Comparison of ENCODE assay signal across 8 mouse cellular contexts in the genomic region with DNA sequence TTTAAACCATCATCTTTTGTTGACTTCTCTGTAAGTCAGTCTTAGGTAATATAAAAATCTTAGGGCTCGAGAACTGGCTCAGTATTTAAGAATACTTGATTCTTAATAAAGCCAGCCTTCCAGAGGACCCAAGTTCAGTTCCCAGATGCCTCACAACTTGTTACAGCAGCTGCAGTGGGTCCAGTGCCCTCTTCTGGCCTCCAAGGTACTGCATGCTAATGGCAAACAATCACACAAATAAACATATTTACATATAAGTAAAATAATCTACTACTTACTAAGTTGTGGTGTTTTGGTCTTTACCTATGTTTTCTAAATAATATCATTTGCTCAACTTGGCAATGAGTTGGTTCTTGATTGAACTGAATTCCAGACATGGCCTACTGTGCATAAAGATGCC. TPM values are rescaled to one million over a fixed set of nuclear protein-coding genes. Genes with fewer than 3 reads are reported as not detected.
A peak's percentile ranks its signal among the peaks of the same experiment; 100 is the strongest.
DNase-seq lines count a peak whose midpoint lies in the region; ATAC-seq and TF ChIP-seq lines count a peak whose summit lies in the region.

No protein-coding gene starts in this region.

- 90% methylated on average over 1 of the region's 1 CpGs for WGBS in forebrain, embryonic 10.5 days
- 54% methylated on average over 1 of the region's 1 CpGs for WGBS in liver, embryonic 14.5 days (ENCODE audit: insufficient replicate concordance)

- no peak overlapping the region; the same call in 1 of the 2 replicates for H3K27ac ChIP-seq in gastrocnemius, adult 2 months
- H3K27ac ChIP-seq in forebrain, embryonic 10.5 days = no peak overlapping the region
- H3K27ac ChIP-seq in liver, embryonic 14.5 days = no peak overlapping the region

- peaks cover 48% of the 10 kb centered on the region for H3K9me3 ChIP-seq in forebrain, embryonic 10.5 days
- no peaks in the 10 kb centered on the region for H3K9me3 ChIP-seq in liver, embryonic 14.5 days (ENCODE audit: control insufficient read depth, low read length)

- peak; percentile 31; the same call in 1 of the 2 replicates for TF ChIP-seq CTCF in gastrocnemius, adult 2 months (IDR thresholded peaks at IDR 0.05)
- peak; percentile 68 for TF ChIP-seq CTCF in liver, embryonic 14.5 days (IDR thresholded peaks at IDR 0.05; ENCODE audit: low read depth)

- H3K27me3 ChIP-seq in forebrain, embryonic 10.5 days (ENCODE audit: poor library complexity, severe bottlenecking) = no peaks in the 10 kb centered on the region
- H3K27me3 ChIP-seq in liver, embryonic 14.5 days (ENCODE audit: control insufficient read depth, insufficient read depth, low read length) = no peaks in the 10 kb centered on the region

- no peak for ATAC-seq in liver, embryonic 14.5 days (ENCODE audit: insufficient read depth)

- H3K36me3 ChIP-seq in forebrain, embryonic 10.5 days (replicated peaks) = peaks cover 51% of the 10 kb centered on the region
- peaks cover 27% of the 10 kb centered on the region for H3K36me3 ChIP-seq in liver, embryonic 14.5 days (replicated peaks; ENCODE audit: control insufficient read depth, insufficient read depth, low read depth)

- intact Hi-C loops in gastrocnemius, adult 2 months (cut with DNase I) = no loop called here

- no peak for TF ChIP-seq EP300 in liver, embryonic 14.5 days (IDR thresholded peaks at IDR 0.05; ENCODE audit: low read depth)

- no peak for DNase-seq in gastrocnemius, adult 2 months
- no peak for DNase-seq in gastrocnemius, postnatal 10 days
- DNase-seq in A20 (ENCODE audit: low read depth, low spot score) = peak; percentile 50
- no peak for DNase-seq in forebrain, embryonic 10.5 days (ENCODE audit: extremely low spot score, low spot score)
- no peak for DNase-seq in liver, embryonic 14.5 days (ENCODE audit: low read depth in 3 of 3, low spot score in 3 of 3)
- peak; percentile 17 to 23 for DNase-seq in thymus, postnatal 36 days
- no peak for DNase-seq in cerebellum, postnatal 4 days (ENCODE audit: low spot score in 2 of 2)
- DNase-seq in frontal cortex, postnatal 10 days (ENCODE audit: low spot score in 2 of 2) = no peak

- no peak overlapping the region for H3K9ac ChIP-seq in liver, embryonic 14.5 days (replicated peaks)

- peak overlapping the region; percentile 83 for H3K4me3 ChIP-seq in gastrocnemius, adult 2 months
- peak overlapping the region; percentile 93 for H3K4me3 ChIP-seq in forebrain, embryonic 10.5 days
- peak overlapping the region in 1 of 2 experiments; percentile 71; a peak in 2 of 4 replicates for H3K4me3 ChIP-seq in liver, embryonic 14.5 days (ENCODE audit: insufficient read depth in 1 of 2, low read depth in 2 of 2, low read length in 2 of 2)

- H3K4me2 ChIP-seq in liver, embryonic 14.5 days (ENCODE audit: low read depth) = peak overlapping the region; percentile 75

- H3K4me1 ChIP-seq in forebrain, embryonic 10.5 days = peaks cover 6% of the 10 kb centered on the region
- peaks cover 3 to 8% of the 10 kb centered on the region in 2 experiments for H3K4me1 ChIP-seq in liver, embryonic 14.5 days (replicated peaks; ENCODE audit: control insufficient read depth in 2 of 2, insufficient read depth in 2 of 2, low read length in 1 of 2)

RNA-seq across cellular contexts. Expression of gene Zfp68, which starts 1.2 kb away (rescaled TPM):
- 10 to 100 TPM; 16.7 to 17.4 TPM for total RNA-seq in gastrocnemius, adult 2 months (2021)
- total RNA-seq in gastrocnemius, postnatal 10 days (2021) = 10 to 100 TPM; 19.2 to 22.1 TPM
- 50.0 and 50.6 TPM in 2 replicates for polyA plus RNA-seq in forebrain, embryonic 10.5 days (2016; fragmentation: Nextera tagmentation; extraction: Ambion mirVana)
- 2.7 and 5.1 TPM in 2 replicates for polyA plus RNA-seq in liver, embryonic 14.5 days (2012; rRNA removed)
- 15.3 and 17.2 TPM in 2 replicates for polyA plus RNA-seq in liver, embryonic 14.5 days (2014; fragmentation: Nextera tagmentation; extraction: Ambion mirVana)

RNA-seq across cellular contexts. Expression of gene A430033K04Rik, which starts 4.3 kb away (rescaled TPM):
- total RNA-seq in gastrocnemius, adult 2 months (2021) = 1 to 10 TPM; 2.6 to 3.4 TPM
- 1 to 10 TPM; 2.9 to 5.1 TPM for total RNA-seq in gastrocnemius, postnatal 10 days (2021)
- polyA plus RNA-seq in forebrain, embryonic 10.5 days (2016; fragmentation: Nextera tagmentation; extraction: Ambion mirVana) = 9.1 and 9.6 TPM in 2 replicates
- 1.7 and 2.5 TPM in 2 replicates for polyA plus RNA-seq in liver, embryonic 14.5 days (2012; rRNA removed)
- polyA plus RNA-seq in liver, embryonic 14.5 days (2014; fragmentation: Nextera tagmentation; extraction: Ambion mirVana) = 2.6 and 2.7 TPM in 2 replicates

RNA-seq across cellular contexts. Expression of gene 1700123K08Rik, which starts 53.8 kb away (rescaled TPM):
- total RNA-seq in gastrocnemius, adult 2 months (2021) = not detected
- not detected for total RNA-seq in gastrocnemius, postnatal 10 days (2021)
- not detected in 2 replicates for polyA plus RNA-seq in forebrain, embryonic 10.5 days (2016; fragmentation: Nextera tagmentation; extraction: Ambion mirVana)
- polyA plus RNA-seq in liver, embryonic 14.5 days (2012; rRNA removed) = not detected in 2 replicates
- polyA plus RNA-seq in liver, embryonic 14.5 days (2014; fragmentation: Nextera tagmentation; extraction: Ambion mirVana) = not detected in 2 replicates

Comparison
In these comparisons a context has a peak if more than half of its experiments do, and no peak if none do; other contexts are left out.
1. DNase-seq: peak in A20 (single experiment) and thymus, postnatal 36 days (2 of 2); none in gastrocnemius, adult 2 months (single experiment), gastrocnemius, postnatal 10 days (single experiment), forebrain, embryonic 10.5 days (single experiment), liver, embryonic 14.5 days (0 of 3), cerebellum, postnatal 4 days (0 of 2) and frontal cortex, postnatal 10 days (0 of 2).